Mouse (Mus musculus) embryonic facial prominence, embryonic 13.5 days (tissue): ENCODE measurements around the gene Pdcd2l. TPM values are rescaled to one million over a fixed set of nuclear protein-coding genes. Genes with fewer than 3 reads are reported as not detected.

Experiments used
- ATAC-seq: fragments of 200-750 bp; cut with Nextera tagmentation; 2 replicates; pipeline ENCODE4 v1.8.0; 2017; ENCODE audit warnings: low read depth; ENCODE audit not compliant: insufficient number of reproducible peaks, insufficient read depth, low FRiP score, low TSS enrichment
- H3K27ac ChIP-seq: fragments of 300-500 bp; sonication (generic); 2 replicates; pipeline ENCODE4 v1.5.1; 2015; ENCODE audit warnings: moderate library complexity, mild to moderate bottlenecking, inconsistent platforms
- H3K27me3 ChIP-seq: fragments of 300-500 bp; sonication (generic); 2 replicates; pipeline ENCODE4 v1.6.1; 2015; ENCODE audit warnings: mild to moderate bottlenecking, inconsistent platforms
- H3K36me3 ChIP-seq: fragments of 300-500 bp; sonication (generic); 2 replicates; pipeline ENCODE4 v1.6.1; 2015; ENCODE audit warnings: mild to moderate bottlenecking, inconsistent platforms
- H3K4me1 ChIP-seq: fragments of 300-500 bp; sonication (generic); 2 replicates; pipeline ENCODE4 v1.6.1; 2015; ENCODE audit warnings: inconsistent platforms
- H3K4me2 ChIP-seq: fragments of 300-500 bp; sonication (generic); 2 replicates; pipeline ENCODE4 v1.6.1; 2015; ENCODE audit warnings: moderate library complexity, mild to moderate bottlenecking, inconsistent platforms
- H3K4me3 ChIP-seq: fragments of 300-500 bp; sonication (generic); 2 replicates; pipeline ENCODE4 v1.5.1; 2015; ENCODE audit warnings: mild to moderate bottlenecking, inconsistent platforms
- H3K9ac ChIP-seq: fragments of 300-500 bp; sonication (generic); 2 replicates; pipeline ENCODE4 v1.6.1; 2015; ENCODE audit warnings: mild to moderate bottlenecking, inconsistent platforms
- H3K9me3 ChIP-seq: fragments of 300-500 bp; sonication (generic); 2 replicates; pipeline ENCODE4 v1.6.1; 2016; ENCODE audit warnings: inconsistent platforms
- WGBS: fragments of 180-500 bp; shearing (Covaris S2); methylation state at CpG from one replicate; pipeline ENCODE4 v1.1.7; 2015; ENCODE audit warnings: mixed read lengths; 5-methylcytosine and 5-hydroxymethylcytosine counted together
- polyA plus RNA-seq: library from polyadenylated mRNA; unstranded; fragments of >200 nt; fragmentation: Nextera tagmentation; extraction: Ambion mirVana; gene quantifications from 2 replicates; pipeline ENCODE4 v1.2.1, GENCODE M21; 2015

Gene Pdcd2l
- polyA plus RNA-seq, 1 experiment from 2014 or later: 59.4 TPM

- peak; percentile 90 for ATAC-seq
- H3K36me3 ChIP-seq: peaks cover 16% of the 10 kb centered on the region
- peaks cover 11% of the 10 kb centered on the region; the same call in 1 of the 2 replicates for H3K4me1 ChIP-seq
- H3K9ac ChIP-seq: peak overlapping the region; percentile 97
- H3K4me3 ChIP-seq: peak overlapping the region; percentile 78
- WGBS: 8% methylated on average over 30 of the region's 30 CpGs
- no peaks in the 10 kb centered on the region for H3K9me3 ChIP-seq
- H3K27ac ChIP-seq: peak overlapping the region; percentile 93
- H3K4me2 ChIP-seq: peak overlapping the region; percentile 67
- H3K27me3 ChIP-seq: no peaks in the 10 kb centered on the region
Observed at GRCm38 (mm10) chr7:34168470-34169251, 27.8 kb downstream of the Pdcd2l start.

- under 1% methylated on average over 54 of the region's 54 CpGs for WGBS
- peaks cover 11% of the 10 kb centered on the region; the same call in 1 of the 2 replicates for H3K4me1 ChIP-seq
- peak overlapping the region; percentile 93 for H3K27ac ChIP-seq
- peak overlapping the region; percentile 78 for H3K4me3 ChIP-seq
- peak; percentile 71 for ATAC-seq
- H3K36me3 ChIP-seq: peaks cover 23% of the 10 kb centered on the region
- peak overlapping the region; percentile 97 for H3K9ac ChIP-seq
- H3K27me3 ChIP-seq: no peaks in the 10 kb centered on the region
- H3K9me3 ChIP-seq: no peaks in the 10 kb centered on the region
- H3K4me2 ChIP-seq: peak overlapping the region; percentile 67
Observed at GRCm38 (mm10) chr7:34167766-34168469, 28.5 kb downstream of the Pdcd2l start.

GRCm38 (mm10) chr7:34166850-34167249 lies 29.6 kb downstream of the Pdcd2l start:
- Histone ChIP-seq H3K4me1 (peaks cover 11% of the 10 kb centered on the region; the same call in 1 of the 2 replicates), H3K4me2 (peak overlapping the region; percentile 36), H3K36me3 (peaks cover 34% of the 10 kb centered on the region), H3K4me3 (peak overlapping the region; percentile 7; the same call in 1 of the 2 replicates), H3K27me3 (no peaks in the 10 kb centered on the region), H3K9ac (no peak overlapping the region), H3K27ac (no peak overlapping the region), H3K9me3 (no peaks in the 10 kb centered on the region)
- no peak for ATAC-seq
- 48% methylated on average over 4 of the region's 4 CpGs for WGBS

GRCm38 (mm10) chr7:34165999-34166398 lies 30.5 kb downstream of the Pdcd2l start:
- Histone ChIP-seq H3K9ac (no peak overlapping the region), H3K27me3 (no peaks in the 10 kb centered on the region), H3K36me3 (peaks cover 42% of the 10 kb centered on the region), H3K4me3 (no peak overlapping the region), H3K9me3 (no peaks in the 10 kb centered on the region), H3K4me2 (no peak overlapping the region), H3K27ac (no peak overlapping the region), H3K4me1 (peaks cover 11% of the 10 kb centered on the region; the same call in 1 of the 2 replicates)
- WGBS: 80% methylated on average over 3 of the region's 3 CpGs
- ATAC-seq: no peak

- no peak overlapping the region for H3K9ac ChIP-seq
- H3K4me3 ChIP-seq: no peak overlapping the region
- H3K36me3 ChIP-seq: peaks cover 54% of the 10 kb centered on the region
- WGBS: 93% methylated on average over 7 of the region's 7 CpGs
- H3K4me2 ChIP-seq: no peak overlapping the region
- H3K4me1 ChIP-seq: peaks cover 11% of the 10 kb centered on the region; the same call in 1 of the 2 replicates
- no peaks in the 10 kb centered on the region for H3K27me3 ChIP-seq
- H3K27ac ChIP-seq: no peak overlapping the region
- no peaks in the 10 kb centered on the region for H3K9me3 ChIP-seq
- no peak for ATAC-seq
Observed at GRCm38 (mm10) chr7:34164671-34165070, 31.8 kb downstream of the Pdcd2l start.

GRCm38 (mm10) chr7:34159167-34159566 lies 37.3 kb downstream of the Pdcd2l start:
- no peak overlapping the region for H3K4me2 ChIP-seq
- ATAC-seq: no peak
- no peak overlapping the region for H3K27ac ChIP-seq
- peaks cover 95% of the 10 kb centered on the region for H3K36me3 ChIP-seq
- no peak overlapping the region for H3K4me3 ChIP-seq
- WGBS: 93% methylated on average over 3 of the region's 3 CpGs
- no peaks in the 10 kb centered on the region for H3K4me1 ChIP-seq
- no peaks in the 10 kb centered on the region for H3K27me3 ChIP-seq
- H3K9ac ChIP-seq: no peak overlapping the region
- no peaks in the 10 kb centered on the region for H3K9me3 ChIP-seq

GRCm38 (mm10) chr7:34157994-34158393 lies 38.5 kb downstream of the Pdcd2l start:
- Histone ChIP-seq H3K36me3 (peaks cover 96% of the 10 kb centered on the region), H3K9me3 (no peaks in the 10 kb centered on the region), H3K4me3 (no peak overlapping the region), H3K9ac (no peak overlapping the region), H3K4me2 (no peak overlapping the region), H3K27me3 (no peaks in the 10 kb centered on the region), H3K4me1 (no peaks in the 10 kb centered on the region), H3K27ac (no peak overlapping the region)
- ATAC-seq: no peak
- WGBS: 98% methylated on average over 3 of the region's 3 CpGs

GRCm38 (mm10) chr7:34147193-34147592 lies 49.3 kb downstream of the Pdcd2l start:
- Histone ChIP-seq H3K36me3 (peaks cover 98% of the 10 kb centered on the region), H3K9me3 (0 out of 2 replicates have a peak, but pooled peaks cover 4% of the 10 kb centered on the region), H3K9ac (no peak overlapping the region), H3K4me1 (no peaks in the 10 kb centered on the region), H3K27ac (no peak overlapping the region), H3K4me2 (no peak overlapping the region), H3K4me3 (no peak overlapping the region), H3K27me3 (no peaks in the 10 kb centered on the region)
- ATAC-seq: no peak
- 94% methylated on average over 4 of the region's 4 CpGs for WGBS

- Histone ChIP-seq H3K36me3 (peaks cover 61% of the 10 kb centered on the region), H3K27ac (no peak overlapping the region)
- 96% methylated on average over 13 of the region's 13 CpGs for WGBS
Observed at GRCm38 (mm10) chr7:34141123-34141522, 55.3 kb downstream of the Pdcd2l start.

GRCm38 (mm10) chr7:34139493-34139892 lies 57.0 kb downstream of the Pdcd2l start:
- H3K4me1 ChIP-seq: no peaks in the 10 kb centered on the region
- H3K9ac ChIP-seq: no peak overlapping the region
- no peak for ATAC-seq
- WGBS: 92% methylated on average over 6 of the region's 6 CpGs
- H3K36me3 ChIP-seq: peaks cover 46% of the 10 kb centered on the region
- H3K9me3 ChIP-seq: no peaks in the 10 kb centered on the region
- H3K27ac ChIP-seq: no peak overlapping the region
- H3K4me3 ChIP-seq: no peak overlapping the region
- H3K27me3 ChIP-seq: no peaks in the 10 kb centered on the region
- no peak overlapping the region for H3K4me2 ChIP-seq

More at GRCm38 (mm10) chr7:34141123-34141522, 55.3 kb downstream of the Pdcd2l start:
- H3K4me2 ChIP-seq: no peak overlapping the region
- H3K9ac ChIP-seq: no peak overlapping the region
- H3K4me3 ChIP-seq: no peak overlapping the region
- ATAC-seq: no peak
- no peaks in the 10 kb centered on the region for H3K27me3 ChIP-seq
- H3K4me1 ChIP-seq: no peaks in the 10 kb centered on the region
- no peaks in the 10 kb centered on the region for H3K9me3 ChIP-seq
